Mouse (Mus musculus) frontal cortex, adult (tissue): ENCODE data around the gene B9d1.
A peak's percentile ranks its signal among the peaks of the same experiment; 100 is the strongest.

ENCODE experiments used
- ATAC-seq: cut with Nextera tagmentation; 2 replicates; pipeline ENCODE4 v1.9.2; 2017; ENCODE audit warnings: mild to moderate bottlenecking, moderate library complexity, mixed read lengths; ENCODE audit not compliant: low TSS enrichment

The B9d1 gene

DNA sequence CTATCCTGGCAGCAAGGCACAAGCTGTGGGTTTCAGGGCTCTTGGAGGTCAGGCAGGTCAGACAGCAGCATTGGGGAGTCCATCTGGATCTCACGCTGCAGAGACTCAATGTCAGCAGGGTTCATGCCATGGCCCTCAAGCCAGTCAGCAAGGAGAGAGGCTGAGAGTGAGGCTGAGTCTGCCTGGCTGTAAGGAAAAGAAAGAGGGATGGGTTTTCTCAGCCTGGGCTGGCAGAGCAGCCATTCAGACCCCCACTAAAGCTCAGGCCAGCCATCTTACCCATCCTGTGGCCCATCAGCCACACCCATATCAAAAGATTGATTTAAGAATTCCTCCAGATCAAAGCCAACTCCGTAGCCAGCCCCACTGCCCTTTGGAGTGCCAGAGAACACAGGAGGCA is 15.9 kb upstream of the B9d1 start:
- ATAC-seq, result no peak

DNA sequence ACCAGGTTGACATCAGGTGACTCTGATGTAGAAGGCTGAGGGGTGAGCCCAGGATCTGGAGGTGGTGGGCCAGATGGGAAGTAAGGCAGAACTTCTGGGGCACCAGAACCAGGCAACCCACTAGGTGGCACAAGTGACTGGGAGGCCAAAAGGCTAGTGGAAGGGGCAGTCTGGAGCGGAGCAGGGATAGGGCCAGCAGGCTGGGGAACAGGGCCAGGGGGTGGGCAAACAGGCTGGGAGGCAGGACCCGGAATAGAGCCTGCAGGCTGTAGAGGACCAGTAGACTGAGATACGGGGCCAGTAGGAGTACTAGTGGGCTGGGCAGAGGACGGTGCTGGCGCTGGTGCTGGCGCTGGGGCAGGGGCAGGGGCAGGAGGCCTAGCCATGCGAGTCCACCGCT is 15.1 kb upstream of the B9d1 start:
- no peak for ATAC-seq

DNA sequence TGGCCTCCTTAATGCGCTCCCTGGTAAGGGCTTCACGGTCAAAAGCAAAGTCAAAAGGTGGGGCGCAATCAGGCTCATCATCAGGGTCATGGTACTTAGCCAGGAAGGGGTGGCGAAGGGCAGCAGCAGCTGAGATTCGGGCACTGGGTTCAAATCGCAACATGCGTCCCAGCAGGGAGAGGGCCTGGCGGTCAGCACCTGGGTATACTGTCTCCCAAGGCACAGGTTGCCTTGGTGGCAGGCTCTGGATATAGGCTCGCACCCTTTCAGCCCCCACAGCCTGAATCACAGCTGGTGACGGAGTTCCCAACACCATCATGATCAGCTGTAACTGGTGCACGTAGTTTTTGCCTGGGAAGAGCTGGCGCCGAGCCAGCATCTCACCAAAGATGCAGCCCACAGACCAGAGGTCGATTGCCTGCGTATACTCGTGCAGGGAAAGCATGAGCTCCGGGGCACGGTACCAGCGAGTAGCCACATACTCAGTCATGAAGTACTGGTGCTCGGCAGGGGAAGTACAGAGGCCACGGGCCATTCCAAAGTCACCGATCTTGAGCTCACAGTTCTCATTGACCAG is 13.9 kb upstream of the B9d1 start:
- ATAC-seq, result no peak

DNA sequence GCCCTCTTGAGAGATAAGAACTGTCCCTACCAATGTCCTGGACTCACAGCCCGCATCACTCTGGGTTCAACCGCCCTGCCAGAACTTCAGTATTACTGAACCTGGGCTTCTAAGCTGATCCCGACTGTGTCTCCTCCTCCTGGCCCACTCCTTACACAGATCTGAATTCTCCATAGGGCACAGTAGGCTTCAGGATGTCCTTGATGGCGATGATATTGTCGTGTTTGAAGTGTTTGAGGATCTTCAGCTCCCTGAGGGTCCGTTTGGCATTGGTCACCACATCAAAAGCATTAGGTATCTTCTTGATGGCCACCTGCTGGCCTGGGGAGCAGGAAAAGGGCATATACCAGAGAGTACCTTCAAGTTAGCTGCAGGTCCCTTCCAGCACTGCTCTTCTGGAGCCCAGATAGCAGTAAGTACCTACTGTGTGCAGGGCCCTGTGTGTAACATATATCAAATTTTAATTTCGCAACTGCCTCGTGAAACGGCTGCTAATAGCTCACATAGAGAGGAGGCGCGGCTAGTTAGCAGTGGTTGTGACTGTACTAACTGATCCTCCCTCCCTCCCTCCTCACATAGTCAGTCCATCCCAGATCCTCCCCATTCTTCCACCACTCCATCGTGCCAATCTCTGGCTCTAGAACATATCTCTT is 12.1 kb upstream of the B9d1 start:
- ATAC-seq, result no peak

GRCm38 (mm10) chr11:61493525-61494128 is 11.3 kb upstream of the B9d1 start:
- ATAC-seq, result peak; percentile 38

- peak; percentile 84 for ATAC-seq
Measured at GRCm38 (mm10) chr11:61494129-61494997, 10.6 kb upstream of the B9d1 start, which contains the start of gene Mapk7. Gene Mapk7, minus strand, starts transcription at chr11:61494406.

DNA sequence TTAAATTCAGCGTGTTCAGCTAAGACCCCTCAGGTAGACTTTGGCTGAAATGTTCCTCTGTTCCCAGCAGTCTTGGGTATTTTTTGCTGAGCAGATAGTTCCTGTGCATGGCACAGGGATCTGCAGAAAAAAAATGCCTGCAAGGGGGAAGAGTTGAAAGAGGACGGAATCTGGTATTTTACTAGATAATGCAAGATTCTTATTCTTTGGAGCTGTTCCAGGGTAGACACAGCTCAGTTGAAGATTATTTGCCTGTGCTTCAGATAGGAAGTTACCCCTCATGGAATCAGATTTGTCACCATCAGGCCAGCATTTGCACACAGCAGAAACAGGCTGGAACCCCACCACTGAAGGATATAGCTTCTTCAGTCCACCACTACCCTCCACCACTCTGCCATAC is 9.4 kb upstream of the B9d1 start:
- no peak for ATAC-seq

- ATAC-seq, result no peak
Measured at GRCm38 (mm10) chr11:61497490-61497889, 7.5 kb upstream of the B9d1 start.

- no peak for ATAC-seq
Measured at GRCm38 (mm10) chr11:61498736-61499504, 6.0 kb upstream of the B9d1 start.

DNA sequence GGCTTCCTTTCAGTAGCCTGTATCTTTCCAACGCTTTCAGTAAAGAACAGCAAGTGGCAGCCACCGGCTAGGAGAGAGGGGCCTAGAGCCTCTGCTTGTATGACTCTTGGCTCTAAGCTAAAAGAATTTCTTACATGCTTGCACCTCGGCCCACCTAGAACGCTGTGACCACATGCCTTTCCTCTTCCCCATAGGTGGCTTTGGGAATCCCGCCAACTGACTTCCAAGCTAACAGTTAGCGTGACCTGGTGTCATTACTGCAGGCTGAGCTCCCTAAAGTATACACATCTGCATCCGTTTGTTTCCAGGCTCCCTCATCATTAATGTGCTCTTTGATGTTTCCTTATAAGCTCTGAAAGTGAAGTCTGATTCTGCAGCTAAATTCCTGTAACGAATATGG is 1.0 kb upstream of the B9d1 start:
- no peak for ATAC-seq

GRCm38 (mm10) chr11:61514953-61515352 is 10.0 kb downstream of the B9d1 start:
- ATAC-seq, result 0 out of 2 replicates have a peak, but pooled peaks have one; percentile 27

- no peak for ATAC-seq
Measured at GRCm38 (mm10) chr11:61517971-61518370, 13.0 kb downstream of the B9d1 start.

DNA sequence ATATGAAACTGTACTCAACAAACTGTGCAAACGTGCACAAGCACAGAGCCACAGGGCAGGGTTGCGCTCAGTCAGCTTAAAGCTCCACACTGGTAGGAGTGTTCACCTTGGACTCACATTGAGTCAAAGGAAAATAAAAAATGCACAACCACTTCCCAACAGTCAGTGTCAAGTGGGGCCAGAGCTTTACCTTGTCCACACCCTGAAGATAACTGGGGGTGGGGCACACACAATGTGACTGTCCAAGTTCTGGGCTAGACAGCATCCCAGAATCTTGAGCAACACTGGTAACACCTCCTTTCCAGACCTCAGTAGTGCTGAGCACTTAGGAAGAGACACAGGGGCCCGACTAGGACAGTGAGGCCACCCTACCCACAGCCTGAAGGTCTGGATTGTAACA is 13.9 kb downstream of the B9d1 start:
- ATAC-seq, result no peak

DNA sequence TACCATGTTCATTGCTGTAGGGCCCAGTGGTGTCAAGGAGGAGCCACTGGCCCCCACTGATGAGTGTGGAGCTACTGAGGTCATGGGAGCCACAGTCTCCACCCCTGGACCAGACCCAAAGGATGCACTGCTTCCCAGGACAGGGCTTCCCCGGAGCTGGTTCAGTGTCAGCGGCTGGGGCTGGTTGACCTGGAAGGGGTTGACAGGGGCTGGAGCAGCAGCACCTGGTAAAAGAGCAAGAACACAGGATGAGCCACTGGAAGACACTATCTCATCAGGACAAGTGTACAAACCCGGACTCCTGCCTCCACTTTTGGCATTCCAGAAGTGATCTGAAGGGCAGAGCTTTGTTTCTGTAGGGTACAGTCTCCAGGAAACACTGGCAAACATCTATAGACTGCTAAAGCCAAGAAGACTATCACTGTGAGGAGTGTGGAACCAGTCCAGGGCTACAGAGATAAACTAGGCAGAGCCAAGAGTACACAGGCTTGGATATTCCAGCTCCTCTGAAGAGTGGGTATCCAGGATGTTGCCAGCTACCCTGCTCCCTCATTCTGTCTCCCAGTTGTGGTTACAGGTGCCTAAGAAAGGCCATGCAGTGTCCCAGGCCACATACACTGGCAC is 14.7 kb downstream of the B9d1 start:
- ATAC-seq, result no peak

DNA sequence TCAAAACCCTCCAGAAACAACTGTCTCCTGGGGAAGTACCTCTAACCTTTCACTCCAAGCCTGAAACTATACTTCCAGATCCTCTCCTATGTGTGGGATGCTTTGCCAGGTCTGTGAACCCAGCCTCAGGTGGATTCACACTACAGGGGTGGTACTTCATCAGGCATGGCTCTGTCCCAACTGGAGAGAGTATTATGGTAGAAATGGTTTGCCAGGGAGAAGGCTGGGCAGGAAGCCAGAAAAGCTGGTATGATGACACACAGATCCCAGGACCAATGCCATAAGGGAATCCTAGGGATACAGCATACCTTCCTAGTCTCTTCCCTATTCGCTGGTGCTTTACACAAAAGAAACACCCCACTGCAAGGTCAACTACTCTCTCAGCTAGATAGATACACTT is 21.9 kb downstream of the B9d1 start:
- peak; percentile 34; the same call in 1 of the 2 replicates for ATAC-seq

DNA sequence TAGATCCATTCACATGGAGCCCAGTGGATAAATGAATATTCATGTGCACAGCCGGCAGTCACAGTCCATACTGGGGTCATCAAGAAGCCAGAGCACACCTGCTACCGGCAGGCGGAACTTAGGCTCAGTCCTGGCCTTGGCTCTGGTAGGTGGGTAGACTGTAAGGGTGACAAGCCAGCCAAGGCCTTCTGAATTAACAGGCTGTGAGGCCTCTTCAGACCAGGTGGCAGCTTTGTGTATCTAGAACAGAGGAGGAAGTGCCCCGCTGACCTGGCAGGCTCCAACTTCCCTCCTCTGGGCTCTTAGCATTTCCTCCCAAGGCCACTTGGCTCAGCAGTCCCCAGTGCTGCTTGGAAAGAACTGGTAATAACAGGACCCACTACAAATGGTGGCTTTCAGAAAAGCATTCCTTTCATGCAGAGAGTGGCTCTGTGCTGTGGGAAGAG is 24.3 kb downstream of the B9d1 start:
- ATAC-seq, result peak; percentile 36; the same call in 1 of the 2 replicates

DNA sequence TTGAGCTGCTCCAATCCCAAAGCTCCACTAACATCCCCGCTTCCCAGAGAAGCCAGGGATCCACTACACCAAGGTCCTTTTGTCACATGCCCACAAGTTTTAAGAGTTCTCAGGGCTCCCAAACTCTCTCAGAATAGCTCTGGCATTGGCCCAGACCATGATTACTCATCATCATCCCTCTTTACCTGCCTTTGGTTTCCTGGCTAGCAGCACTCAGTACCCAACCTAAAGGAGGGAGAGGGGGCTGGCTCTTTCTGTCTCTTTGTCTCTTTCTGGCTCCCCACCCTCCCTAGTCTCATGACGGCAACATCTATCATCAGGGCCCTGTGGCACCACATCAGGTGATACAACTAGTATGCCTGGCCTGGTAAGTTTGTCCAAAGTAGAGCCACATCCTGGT is 27.9 kb downstream of the B9d1 start:
- no peak for ATAC-seq

DNA sequence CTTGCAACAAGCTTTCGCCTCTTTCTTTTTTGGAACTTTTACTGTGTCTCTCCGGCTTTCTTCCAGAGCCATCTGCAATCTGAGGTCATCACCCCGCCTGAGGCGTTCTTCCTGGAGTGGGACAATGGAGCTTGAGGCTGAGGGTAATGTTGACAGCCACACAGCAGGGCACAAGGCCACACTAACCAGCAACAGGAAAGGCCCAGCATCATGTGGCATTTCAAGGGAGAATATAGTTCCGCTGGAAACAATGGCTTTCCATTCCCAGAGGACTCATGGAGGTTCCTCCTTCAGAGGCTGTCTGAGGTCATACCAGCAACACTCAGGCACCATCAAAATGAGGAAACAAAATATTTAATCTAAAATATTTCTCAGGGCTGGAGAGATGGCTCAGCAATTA is 28.6 kb downstream of the B9d1 start:
- ATAC-seq, result no peak

GRCm38 (mm10) chr11:61535530-61535929 is 30.6 kb downstream of the B9d1 start:
- ATAC-seq, result 0 out of 2 replicates have a peak, but pooled peaks have one; percentile 24

DNA sequence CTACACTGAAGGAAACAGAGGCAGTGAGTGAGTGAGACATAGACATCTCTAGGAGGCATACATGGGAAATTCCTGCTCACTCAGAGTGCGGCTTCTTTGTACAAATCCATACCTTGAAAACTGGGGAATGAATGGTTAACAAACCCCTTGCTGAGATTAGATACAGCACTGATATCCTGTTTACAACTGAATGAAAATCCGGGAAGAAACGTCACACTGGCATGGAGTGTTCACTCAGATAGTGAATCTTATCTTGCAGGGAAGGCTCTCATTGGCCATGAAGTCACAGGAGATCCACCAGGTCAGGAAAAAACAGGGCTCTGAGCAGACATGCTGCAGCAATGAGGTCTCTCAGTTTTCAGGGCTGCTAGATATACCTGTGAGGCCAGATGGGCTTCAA is 32.0 kb downstream of the B9d1 start:
- ATAC-seq, result no peak

GRCm38 (mm10) chr11:61537362-61537761 is 32.4 kb downstream of the B9d1 start:
- peak; percentile 71 for ATAC-seq
